Mouse (Mus musculus): Measurements from ENCODE around the gene Srprb.

Srprb gene

GRCm38 (mm10) chr9:103146257-103146656 lies 55.7 kb downstream of the Srprb start:
- no peak for DNase-seq (ENCODE audit: low spot score)

GRCm38 (mm10) chr9:103145351-103145750 lies 56.6 kb downstream of the Srprb start:
- DNase-seq (ENCODE audit: low spot score): no peak

- no peak for DNase-seq (ENCODE audit: low spot score)
These were observed 58.1 kb downstream of the Srprb start for GRCm38 (mm10) chr9:103143881-103144280.

DNA sequence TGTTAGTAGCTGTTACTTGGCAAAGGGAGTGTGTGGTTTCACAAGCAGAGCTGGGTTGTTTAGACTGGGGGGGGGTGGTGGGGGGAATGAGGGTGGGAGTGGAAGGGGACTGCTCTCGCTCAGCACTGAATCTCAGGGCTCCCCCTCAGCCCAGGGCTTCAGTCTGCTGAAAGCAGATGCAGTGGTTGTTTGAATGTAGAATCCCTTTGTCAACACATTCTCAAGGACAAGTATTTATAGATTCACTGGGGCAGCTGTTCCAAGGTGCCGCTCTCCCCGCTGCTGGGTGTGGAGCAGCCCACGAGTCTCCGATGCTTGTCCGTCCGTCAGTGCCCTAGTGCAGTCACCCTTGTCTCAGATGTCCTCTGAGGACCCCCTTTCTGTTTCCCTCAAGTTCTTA lies 60.7 kb downstream of the Srprb start:
- no peak for DNase-seq (ENCODE audit: low spot score)

GRCm38 (mm10) chr9:103140384-103140783 lies 61.6 kb downstream of the Srprb start:
- DNase-seq (ENCODE audit: low spot score): no peak

DNA sequence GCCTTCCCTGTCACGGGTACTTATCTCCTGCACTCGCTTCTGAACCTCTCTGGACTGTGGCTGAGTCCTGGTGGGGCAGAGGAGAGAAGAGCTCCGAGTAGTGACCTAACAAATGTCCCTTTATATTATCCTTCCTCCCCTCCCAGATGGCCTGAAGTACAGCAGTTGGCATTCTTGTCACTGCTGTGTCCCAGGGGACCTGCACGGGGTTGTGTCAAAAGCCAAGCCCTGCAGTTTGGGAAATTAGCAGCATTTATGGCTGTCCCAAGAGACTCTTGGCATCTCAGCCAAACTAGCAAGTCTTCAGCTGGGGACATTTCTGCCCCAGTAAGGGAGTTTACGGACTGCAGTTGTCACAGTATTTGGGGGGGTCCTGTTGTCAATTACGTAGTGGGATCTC lies 62.5 kb downstream of the Srprb start:
- no peak for DNase-seq (ENCODE audit: low spot score)

All from T-cell, adult 2 months (primary cell).